Mouse (Mus musculus) adrenal gland, postnatal 4 days (tissue): ENCODE data around the gene Taar9. TPM values are rescaled to one million over a fixed set of nuclear protein-coding genes. Genes with fewer than 3 reads are reported as not detected.
"Not testable (repeated sequence)": the region's sequence is repeated elsewhere in the genome, so short reads cannot be mapped to it uniquely, and the experiment has no call there.

ENCODE experiments used
- DNase-seq, 2 experiments: peaks; one replicate each; pipeline ENCODE4 v3.0.0; 2021 to 2022; ENCODE audit warnings: low spot score in 2 of 2, mixed read lengths in 2 of 2
- long read RNA-seq, 2 experiments: library from polyadenylated mRNA; stranded (forward); transcript quantifications; one replicate each; pipeline ENCODE4 v2.0.0; 2021
- total RNA-seq, 2 experiments: library from RNA; stranded (reverse); gene quantifications; 2 replicates each; pipeline ENCODE4 v1.2.3; 2021

The Taar9 gene
- not detected for total RNA-seq
- long read RNA-seq, experiment 1 = 0 reads
- long read RNA-seq, experiment 2 = 0 reads

DNA sequence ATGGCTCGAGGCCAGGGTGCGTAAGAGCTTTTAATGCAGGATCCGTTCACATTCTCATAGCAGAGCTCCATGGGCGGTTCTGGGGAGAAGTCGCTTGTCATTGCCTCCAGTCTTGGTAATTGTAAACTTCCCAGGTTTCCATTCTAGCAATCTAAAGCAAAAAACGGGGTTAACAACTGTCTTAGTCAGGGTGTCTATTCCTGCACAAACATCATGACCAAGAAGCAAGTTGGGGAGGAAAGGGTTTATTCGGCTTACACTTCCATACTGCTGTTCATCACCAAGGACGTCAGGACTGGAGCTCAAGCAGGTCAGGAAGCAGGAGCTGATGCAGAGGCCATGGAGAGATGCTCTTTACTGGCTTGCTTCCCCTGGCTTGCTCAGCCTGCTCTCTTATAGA lies at the start of gene Taar9:
Gene Taar9, minus strand, starts transcription at position 101 of the 400 bp plus-strand sequence.
- DNase-seq = not testable (repeated sequence)

DNA sequence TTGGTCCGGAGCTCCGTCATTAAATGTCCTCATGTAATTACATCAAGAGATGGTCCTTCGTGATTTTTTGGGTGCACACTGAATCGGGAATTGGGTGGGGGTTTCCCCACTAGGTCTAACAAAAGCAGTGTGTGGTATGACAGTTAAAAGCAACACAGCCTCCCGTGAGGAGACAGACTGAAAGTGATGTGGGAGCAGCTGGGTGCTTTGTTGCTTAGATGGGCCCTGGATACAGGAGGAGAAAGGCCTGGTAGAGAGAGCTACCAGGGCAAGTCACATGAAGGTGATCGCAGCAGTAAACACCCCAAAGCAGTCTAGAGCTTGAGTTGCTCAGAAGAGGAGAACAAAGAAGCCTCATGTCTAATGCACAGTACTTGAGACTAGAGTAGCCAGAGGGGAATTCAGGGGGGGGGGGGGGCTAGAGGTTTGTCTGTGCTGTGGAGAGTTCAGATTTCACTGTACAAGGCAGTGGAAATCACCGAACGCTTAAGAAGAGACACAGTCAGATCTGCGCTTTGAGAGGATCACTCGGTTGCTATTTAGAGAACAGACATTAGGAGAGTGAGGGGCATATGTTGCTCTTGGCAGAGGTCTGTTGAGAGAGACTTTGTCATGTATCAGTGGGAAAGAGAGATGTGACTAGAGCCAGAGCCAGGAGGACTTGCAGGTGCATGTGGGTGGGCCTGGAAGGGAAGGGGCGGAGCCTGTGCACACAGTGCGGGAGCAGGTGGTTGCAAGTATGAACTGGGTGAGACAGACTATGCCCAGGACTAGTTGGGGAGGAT lies 49.3 kb upstream of the Taar9 start:
- no peak for DNase-seq

DNA sequence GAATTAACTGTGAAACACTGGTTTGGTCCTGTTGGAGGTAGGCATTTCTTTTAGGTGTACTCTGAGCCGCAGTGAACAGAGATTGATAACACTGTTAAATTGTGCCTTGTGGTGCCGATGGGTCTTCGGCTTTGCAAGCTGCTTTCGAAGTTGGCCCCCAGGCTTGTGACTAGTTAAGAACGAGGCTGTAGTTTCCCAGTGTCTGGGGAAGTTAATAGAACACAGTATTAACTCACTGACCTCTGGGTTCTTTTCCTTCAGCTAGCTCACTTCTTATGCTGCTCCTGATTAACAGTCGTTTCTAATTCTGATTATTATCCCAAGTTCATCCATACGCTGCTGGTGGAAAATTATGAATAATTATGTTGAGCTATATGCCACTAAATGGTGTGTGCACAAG lies 40.8 kb upstream of the Taar9 start:
- DNase-seq = no peak

DNA sequence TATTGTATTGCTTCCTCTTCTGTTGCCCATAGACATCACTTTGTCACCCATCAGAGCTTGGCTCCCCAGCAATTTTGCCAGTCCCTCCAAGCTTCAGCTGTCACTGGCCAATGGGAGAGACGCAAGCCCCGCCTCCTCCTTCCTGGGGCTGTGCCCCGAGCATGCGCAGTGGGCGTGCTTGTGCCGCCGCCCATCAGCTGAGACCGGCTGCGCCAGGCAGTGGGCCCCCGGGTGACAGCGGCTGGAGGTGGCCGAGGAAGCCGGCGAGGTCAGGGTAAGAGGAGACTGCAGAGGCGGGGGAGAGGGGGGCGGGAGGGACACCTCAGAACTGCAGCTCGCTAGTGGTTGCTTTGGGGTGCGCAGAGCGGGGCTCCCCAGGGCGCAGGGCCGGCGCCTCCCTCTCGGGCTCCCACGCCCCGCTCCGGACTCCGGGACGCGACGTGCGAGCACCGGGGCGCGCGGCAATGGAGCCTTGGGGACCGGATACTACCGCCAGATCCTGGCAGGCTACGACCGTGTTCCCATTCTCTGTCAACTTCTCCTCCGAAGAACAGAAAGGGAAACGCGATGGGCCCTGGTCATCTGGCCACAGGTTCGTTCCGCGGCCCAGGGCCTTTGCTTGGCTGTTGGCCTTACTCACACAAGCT lies 39.9 kb upstream of the Taar9 start, which contains the start of gene Stx7:
Gene Stx7, plus strand, starts transcription at position 168 of the 647 bp plus-strand sequence.
- DNase-seq = peak; percentile 78 to 92

DNA sequence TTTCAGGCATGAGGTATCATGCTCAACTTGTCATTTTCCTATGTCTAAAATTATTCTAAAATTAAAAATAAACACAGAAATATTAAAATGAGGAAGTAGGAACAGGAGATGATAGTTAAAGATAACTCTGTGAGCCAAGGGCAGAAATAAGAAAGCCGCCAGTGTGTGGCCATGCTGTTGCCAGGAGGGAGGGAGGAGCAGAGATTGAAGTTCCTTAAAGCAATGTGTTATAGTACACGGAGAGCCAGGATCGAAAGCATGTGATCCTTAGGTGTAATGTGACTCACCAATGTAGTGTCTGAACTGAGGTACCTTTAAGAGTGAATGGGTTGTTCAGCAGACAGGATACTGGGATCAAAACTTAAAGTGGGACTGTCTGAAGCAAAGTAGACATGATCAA lies 33.4 kb upstream of the Taar9 start:
- DNase-seq = no peak

DNA sequence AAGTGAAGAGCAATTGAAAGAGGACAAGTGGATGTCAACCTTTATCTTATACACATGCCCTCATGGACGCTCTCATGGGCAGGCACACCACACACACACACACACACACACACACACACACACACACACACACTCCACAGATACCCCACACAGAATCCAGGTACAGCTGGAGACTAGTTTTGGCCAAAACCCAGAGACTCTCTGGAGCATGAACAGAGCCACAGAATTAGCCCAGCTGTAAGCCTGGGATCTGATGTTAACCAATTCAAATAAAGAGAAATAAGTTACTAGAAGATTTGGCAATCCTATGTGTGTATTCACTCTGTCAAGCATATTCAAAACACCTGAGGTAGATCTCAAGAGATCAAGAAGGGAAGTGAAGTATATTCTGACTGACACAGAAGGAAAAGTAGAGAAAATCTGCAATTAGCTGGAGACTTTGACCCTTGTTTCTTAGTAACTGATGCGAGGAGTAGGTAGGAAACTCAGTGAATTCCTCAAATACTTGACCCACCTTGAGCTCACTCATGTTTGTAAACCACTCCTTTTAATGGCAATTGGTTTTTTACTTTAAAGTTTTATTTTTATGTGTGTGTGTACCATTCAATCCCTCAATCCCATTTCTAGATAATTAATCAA lies 29.4 kb upstream of the Taar9 start:
- no peak for DNase-seq

DNA sequence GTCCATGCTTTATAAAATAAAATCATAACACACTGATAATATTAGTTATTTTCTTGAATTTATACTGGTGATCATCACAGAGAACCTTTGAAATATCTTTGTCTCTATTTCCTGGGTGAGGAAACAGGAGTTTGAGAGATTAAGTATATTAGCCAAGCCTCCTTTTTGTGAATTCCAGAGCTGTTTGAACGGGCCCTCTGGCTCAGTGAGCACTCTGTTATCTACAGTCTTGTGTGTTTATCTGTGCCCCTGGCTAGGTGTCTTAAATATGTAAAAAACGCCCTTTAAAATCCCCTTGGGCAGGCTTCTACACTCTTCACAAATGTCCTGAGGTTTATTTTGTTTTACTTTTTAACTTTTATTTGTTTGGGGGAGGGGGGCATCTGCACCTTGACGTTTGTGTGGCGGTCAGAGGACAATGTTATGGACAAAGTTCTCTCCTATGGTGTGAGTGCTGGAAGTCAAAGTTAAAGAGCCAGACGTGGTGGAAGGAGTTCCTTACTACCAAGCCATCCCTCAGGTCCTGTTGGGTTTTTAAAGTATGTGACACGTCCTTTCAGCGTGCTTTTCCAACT lies 24.8 kb upstream of the Taar9 start:
- DNase-seq = no peak

DNA sequence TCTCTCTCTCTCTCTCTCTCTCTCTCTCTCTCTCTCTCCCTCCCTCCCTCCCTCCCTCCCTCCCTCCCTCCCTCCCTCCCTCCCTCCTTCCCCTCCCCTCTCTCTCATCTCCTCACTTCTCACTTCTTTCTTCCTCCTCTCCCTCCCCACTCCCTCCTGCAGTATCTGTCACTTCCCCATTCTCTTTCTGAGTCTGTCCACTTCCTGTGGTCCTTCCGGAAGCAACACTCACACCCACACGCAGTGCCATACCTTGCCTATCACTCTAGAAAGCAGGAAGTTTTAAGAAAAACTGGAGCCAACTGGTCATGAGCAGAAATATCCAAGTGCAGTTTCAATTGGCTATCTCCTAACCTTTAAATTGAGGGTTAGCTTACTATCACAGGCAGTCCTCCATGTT lies 23.8 kb upstream of the Taar9 start:
- no peak for DNase-seq

DNA sequence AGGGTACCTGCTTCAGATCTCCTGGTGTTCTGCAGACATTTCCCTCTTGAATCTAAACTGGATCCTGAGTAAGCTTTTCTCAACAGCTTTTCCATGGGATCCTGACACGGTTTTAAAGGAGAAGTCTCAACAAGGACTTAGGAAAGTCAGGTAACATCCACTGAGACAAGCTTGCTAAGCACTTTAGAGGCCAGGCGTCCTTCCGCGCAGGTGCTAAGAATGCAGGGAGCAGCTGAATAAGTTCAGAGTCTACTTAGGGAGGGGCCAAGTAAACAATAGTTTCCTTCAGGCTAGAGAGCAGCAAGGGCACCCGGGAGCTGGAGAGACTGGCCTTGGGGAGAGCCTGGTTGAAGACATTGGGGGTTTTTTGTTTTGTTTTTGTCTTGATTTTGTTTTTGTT lies 22.9 kb upstream of the Taar9 start:
- no peak for DNase-seq

DNA sequence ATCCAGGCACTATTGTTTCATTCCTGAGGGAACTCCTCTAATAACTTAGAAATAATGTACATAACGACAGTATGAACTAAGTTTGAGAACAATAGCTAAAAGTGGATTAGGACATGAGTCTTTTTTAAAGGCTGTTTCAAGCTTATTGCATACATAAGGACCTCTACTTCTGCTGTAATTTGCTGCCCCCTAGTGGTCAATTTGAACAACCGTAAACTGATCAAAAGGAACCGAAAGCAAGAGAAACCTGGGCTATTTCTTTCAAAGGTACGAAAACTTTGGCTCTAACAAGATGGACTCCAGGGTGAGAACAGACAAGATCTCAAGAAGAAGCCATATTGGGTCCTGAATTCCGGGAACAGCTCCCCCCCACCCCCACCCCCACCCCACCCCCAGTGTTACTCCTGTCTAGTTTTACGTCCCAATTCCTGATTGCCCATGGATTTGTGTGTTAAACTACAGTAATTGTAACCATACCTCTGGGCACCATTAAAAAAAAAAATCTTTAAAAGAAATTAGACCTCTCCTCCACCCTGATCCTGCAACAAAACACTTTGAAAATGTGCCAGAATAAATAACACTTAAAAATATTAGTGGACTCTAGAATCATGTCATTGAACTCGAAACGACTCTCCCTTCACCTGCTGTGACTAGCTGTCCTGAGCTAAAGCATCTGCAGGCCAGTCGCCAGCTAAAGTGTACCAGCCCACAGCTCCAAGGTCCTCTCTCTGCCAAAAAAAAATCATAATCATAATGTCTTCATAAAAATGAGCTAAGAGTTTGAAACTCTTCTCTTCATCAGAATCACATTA lies 22.3 kb upstream of the Taar9 start:
- DNase-seq = peak in 1 of 2 experiments; percentile 24

DNA sequence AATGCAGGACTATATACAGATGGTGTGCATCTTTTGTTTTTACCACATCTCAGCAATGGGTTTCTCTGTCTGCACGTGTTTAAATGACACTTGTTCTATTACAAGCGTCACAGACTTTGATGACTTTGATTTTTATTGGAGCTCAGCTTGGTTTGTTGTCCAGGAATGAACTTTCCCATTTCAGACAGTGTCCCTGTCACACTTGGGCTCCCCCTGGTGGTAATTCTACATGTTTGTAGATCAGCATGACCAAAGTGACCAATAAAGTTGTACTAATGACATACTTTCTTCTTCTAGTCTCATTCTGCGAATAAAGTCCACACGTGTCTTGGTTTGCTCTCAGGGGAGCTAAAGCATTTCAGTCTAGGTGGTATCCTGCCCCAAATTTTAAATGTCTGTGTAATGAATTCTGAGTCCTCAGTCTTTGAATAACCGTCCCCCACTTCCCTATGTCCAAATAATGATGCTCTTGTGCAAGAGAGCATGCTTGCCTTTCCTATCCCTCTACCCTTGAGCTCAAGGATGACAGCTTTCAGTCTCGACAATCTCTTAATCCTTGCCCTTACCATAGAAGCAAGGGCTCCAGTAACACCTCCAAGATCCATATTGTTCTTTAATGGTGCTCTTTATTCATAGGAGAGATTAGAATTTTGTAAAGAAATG lies 1.9 kb upstream of the Taar9 start:
- DNase-seq = peak in 1 of 2 experiments; percentile 28

DNA sequence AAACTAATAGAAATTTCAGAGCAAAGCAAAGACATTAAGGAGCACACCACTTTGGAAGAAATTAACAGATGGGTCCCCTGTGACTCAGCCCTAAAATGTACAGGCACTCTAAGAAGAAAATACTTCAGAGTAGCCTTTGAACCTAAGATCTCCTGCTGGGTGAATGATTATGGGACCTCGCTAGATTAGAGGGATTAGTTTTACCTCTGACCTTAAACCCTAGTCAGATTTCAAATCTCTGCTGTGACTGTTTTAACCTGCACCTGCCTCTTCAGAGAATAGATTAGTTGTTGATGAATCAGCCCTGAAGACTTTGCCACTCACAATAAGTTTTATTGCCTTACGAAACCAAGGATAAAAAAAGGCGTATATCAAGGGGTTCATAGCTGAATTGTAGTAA lies 1.1 kb downstream of the Taar9 start:
- DNase-seq = no peak

DNA sequence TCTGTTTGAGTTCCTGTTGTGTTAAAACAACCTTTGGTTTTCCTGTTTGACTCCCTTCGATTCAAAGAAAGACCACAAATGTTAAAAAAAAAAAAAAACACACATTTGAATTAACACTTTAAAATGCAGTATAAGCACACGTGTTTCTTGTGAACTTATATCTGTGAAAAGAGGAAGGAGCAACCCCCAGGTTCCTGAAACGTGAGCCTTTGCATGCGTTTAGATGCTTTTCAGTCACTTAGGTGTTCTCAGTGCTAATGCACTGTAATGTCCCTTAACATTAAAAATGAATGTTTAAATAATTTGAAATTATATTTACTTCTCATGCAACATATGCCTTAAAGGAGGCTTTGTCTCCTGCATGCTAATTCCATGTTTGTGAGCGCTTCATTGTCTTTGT lies 1.6 kb downstream of the Taar9 start:
- no peak for DNase-seq

DNA sequence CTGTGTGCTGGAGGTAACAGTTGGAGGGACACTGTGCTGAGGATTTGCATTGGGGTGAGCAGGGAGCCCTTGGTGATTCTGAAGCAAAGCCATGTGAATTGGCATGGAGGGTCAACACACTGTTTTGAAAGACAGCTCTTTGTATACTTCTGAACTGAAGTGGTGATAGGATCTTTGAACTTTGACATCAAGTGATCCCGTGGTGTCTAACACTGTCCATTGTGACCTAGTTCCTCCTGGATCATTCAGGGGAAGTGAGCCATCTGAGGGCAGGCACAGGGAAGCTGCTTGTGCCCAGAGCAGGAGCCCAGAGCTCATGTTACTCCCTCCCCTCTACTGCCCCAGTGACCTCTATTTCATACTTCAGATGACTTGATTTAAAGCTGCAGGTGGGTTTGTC lies 6.0 kb downstream of the Taar9 start:
- not testable (repeated sequence) for DNase-seq

DNA sequence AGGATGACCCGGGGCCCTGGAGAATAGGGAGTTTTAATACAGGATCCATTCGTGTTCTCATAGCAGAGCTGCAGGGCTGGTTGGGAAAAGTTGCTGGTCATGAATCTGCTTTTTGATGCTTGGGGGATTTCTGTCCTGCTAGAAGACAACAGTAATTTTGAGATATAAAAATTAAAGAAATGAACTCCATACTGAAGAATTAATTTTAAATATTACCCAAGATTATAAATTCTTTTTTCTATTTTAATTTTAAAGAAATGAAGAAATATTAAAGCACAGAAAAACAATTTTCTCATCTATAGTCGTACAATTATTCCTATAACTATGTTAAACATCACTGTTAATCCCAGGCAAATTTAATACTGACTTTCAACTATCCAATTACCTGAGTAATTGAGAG lies 7.5 kb downstream of the Taar9 start, which contains the start of gene Taar8c:
Gene Taar8c, minus strand, starts transcription at position 101 of the 400 bp plus-strand sequence.
- DNase-seq = not testable (repeated sequence)

DNA sequence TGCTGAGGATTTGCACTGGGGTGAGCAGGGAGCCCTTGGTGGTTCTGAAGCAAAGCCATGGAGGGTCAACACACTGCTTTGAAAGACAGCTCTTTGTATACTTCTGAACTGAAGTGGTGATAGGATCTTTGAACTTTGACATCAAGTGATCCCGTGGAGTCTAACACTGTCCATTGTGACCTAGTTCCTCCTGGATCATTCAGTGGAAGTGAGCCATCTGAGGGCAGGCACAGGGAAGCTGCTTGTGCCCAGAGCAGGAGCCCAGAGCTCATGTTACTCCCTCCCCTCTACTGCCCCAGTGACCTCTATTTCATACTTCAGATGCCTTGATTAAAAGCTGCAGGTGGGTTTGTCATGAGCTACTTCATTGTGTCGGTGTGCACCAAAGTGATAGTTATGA lies 12.3 kb downstream of the Taar9 start:
- not testable (repeated sequence) for DNase-seq

DNA sequence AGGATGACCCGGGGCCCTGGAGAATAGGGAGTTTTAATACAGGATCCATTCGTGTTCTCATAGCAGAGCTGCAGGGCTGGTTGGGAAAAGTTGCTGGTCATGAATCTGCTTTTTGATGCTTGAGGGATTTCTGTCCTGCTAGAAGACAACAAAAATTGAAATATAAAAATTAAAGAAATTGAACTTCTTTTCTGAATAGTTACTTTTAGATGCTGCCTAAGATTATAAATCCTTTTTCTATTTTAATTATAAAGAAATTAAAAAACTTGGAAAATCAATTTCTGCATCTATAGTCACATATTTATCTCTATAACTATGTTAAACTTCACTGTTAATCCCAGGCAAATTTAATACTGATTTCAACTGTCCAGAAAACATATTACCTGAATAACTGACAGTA lies 17.1 kb downstream of the Taar9 start, which contains the start of gene Taar8b:
Gene Taar8b, minus strand, starts transcription at position 101 of the 400 bp plus-strand sequence.
- no peak for DNase-seq

DNA sequence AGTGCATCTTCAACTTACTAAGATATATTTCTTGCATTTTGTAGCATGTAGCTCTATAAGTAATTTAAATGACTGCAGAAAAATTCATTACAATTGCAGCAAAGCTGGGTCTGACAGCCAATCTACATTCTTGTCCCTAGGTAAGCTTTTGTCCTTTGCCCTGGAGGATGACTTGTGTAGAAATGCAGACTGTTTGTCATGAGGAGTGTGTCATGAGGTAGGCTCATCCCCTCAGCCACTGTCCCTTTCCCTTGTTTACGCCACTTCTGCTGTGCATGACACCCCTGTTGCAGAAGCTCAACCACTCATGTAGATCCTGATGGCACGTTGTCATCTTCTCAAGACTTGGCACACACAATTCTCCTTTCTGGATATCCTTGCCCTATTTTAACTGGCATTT lies 22.2 kb downstream of the Taar9 start:
- DNase-seq = no peak

DNA sequence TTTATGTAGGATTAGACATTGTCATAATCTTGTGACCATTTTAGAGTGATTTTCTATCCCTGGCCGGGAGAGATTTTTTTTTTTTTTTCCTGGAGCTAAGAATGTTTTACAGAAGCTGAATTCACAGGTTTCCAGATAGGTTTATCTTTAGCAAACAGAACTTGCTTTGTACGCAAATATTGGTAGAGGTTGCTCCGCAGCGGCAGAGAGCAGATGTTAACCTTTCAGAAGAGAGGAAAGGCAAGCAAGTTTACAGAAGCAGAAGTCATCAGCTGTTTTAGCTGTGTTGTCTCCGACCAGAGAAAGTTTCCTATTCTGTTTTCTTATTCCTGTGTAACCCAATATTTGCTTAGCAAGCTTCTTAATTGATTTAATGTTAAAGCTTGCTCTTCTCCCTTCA lies 22.8 kb downstream of the Taar9 start:
- no peak for DNase-seq

DNA sequence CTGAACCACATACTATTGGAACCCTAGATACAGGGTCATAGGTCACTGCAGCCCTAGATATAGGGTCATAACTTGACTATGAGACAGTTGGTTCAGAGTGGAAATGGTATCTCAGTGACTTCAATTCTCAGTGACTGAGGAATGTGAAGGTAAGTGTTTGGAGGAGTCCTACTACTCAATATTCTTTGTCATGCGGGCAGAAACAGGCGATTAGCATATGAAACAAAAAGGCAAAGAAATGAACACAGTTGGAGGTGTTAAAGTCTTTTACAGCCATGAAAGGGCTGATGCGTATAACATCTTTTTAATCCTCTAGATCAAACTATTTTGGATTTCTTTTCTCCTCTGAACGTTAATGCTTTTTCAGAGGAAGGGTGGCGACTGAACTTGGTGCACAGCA lies 23.4 kb downstream of the Taar9 start:
- DNase-seq = no peak
